Mouse (Mus musculus): Measurements from ENCODE around the gene Iqsec1.

GRCm38 (mm10) chr6:90904143-90904542 is 84.3 kb downstream of the Iqsec1 start:
- TF ChIP-seq CTCF (IDR thresholded peaks at IDR 0.05; ENCODE audit: low read depth) (no peak), EP300 (optimal IDR thresholded peaks at IDR 0.05) (no peak)

Measured in stomach, postnatal 0 days (tissue).